Mouse (Mus musculus) layer of hippocampus, adult 9-10 months (tissue): ENCODE measurements around the gene Hao2.

Source experiments
- DNase-seq: peaks from one replicate; pipeline ENCODE4 v3.0.0; 2022; ENCODE audit warnings: low spot score

Hao2 gene

GRCm38 (mm10) chr3:98893057-98893772, at the start of gene Hao2:
Gene Hao2, minus strand, starts transcription at chr3:98893239.
- no peak for DNase-seq

- DNase-seq: no peak
Observed at GRCm38 (mm10) chr3:98941601-98942000, 48.6 kb upstream of the Hao2 start.

GRCm38 (mm10) chr3:98941066-98941551, 48.1 kb upstream of the Hao2 start:
- DNase-seq: no peak

- no peak for DNase-seq
Observed at GRCm38 (mm10) chr3:98940225-98940624, 47.2 kb upstream of the Hao2 start.

GRCm38 (mm10) chr3:98936446-98936845, 43.4 kb upstream of the Hao2 start:
- no peak for DNase-seq

GRCm38 (mm10) chr3:98934601-98935000, 41.6 kb upstream of the Hao2 start:
- DNase-seq: no peak

- no peak for DNase-seq
Observed at GRCm38 (mm10) chr3:98934041-98934440, 41.0 kb upstream of the Hao2 start.

- no peak for DNase-seq
Observed at GRCm38 (mm10) chr3:98932421-98932820, 39.4 kb upstream of the Hao2 start.

GRCm38 (mm10) chr3:98931836-98932235, 38.8 kb upstream of the Hao2 start:
- no peak for DNase-seq

- no peak for DNase-seq
Observed at GRCm38 (mm10) chr3:98920417-98920816, 27.4 kb upstream of the Hao2 start.

GRCm38 (mm10) chr3:98917260-98917659, 24.2 kb upstream of the Hao2 start:
- no peak for DNase-seq

GRCm38 (mm10) chr3:98916856-98917255, 23.8 kb upstream of the Hao2 start:
- no peak for DNase-seq

- DNase-seq: no peak
Observed at GRCm38 (mm10) chr3:98915659-98916058, 22.6 kb upstream of the Hao2 start.

GRCm38 (mm10) chr3:98913591-98913990, 20.6 kb upstream of the Hao2 start:
- no peak for DNase-seq

GRCm38 (mm10) chr3:98897606-98898005, 4.6 kb upstream of the Hao2 start:
- no peak for DNase-seq

- DNase-seq: no peak
Observed at GRCm38 (mm10) chr3:98895071-98895601, 2.1 kb upstream of the Hao2 start.

GRCm38 (mm10) chr3:98890430-98890829, 2.6 kb downstream of the Hao2 start:
- DNase-seq: no peak

GRCm38 (mm10) chr3:98888206-98888605, 4.8 kb downstream of the Hao2 start:
- DNase-seq: no peak

- no peak for DNase-seq
Observed at GRCm38 (mm10) chr3:98880831-98881230, 12.2 kb downstream of the Hao2 start.

- no peak for DNase-seq
Observed at GRCm38 (mm10) chr3:98880216-98880615, 12.8 kb downstream of the Hao2 start.

- no peak for DNase-seq
Observed at GRCm38 (mm10) chr3:98868219-98868618, 24.8 kb downstream of the Hao2 start.

- no peak for DNase-seq
Observed at GRCm38 (mm10) chr3:98862800-98863199, 30.2 kb downstream of the Hao2 start.

GRCm38 (mm10) chr3:98859576-98859975, 33.5 kb downstream of the Hao2 start, which contains the start of gene Hsd3b1:
Gene Hsd3b1, minus strand, starts transcription at chr3:98859794.
- no peak for DNase-seq

GRCm38 (mm10) chr3:98858051-98858450, 35.0 kb downstream of the Hao2 start:
- no peak for DNase-seq
